Mouse (Mus musculus) ovary, postnatal 10 days (tissue): ENCODE data around the gene Mroh2a.

Experiments used
- DNase-seq: peaks from one replicate; pipeline ENCODE4 v3.0.0; 2022; ENCODE audit warnings: low spot score

Mroh2a gene

GRCm38 (mm10) chr1:88226670-88227379 is at the start of gene Mroh2a:
TSS of gene Mroh2a (plus strand) at chr1:88226986.
- no peak for DNase-seq

GRCm38 (mm10) chr1:88179657-88180056 is 47.1 kb upstream of the Mroh2a start:
- no peak for DNase-seq

- no peak for DNase-seq
These were observed 40.4 kb upstream of the Mroh2a start for GRCm38 (mm10) chr1:88186325-88186935.

- no peak for DNase-seq
These were observed 34.6 kb upstream of the Mroh2a start for GRCm38 (mm10) chr1:88192136-88192535.

GRCm38 (mm10) chr1:88195687-88196086 is 31.1 kb upstream of the Mroh2a start:
- no peak for DNase-seq

- DNase-seq: no peak
These were observed 29.3 kb upstream of the Mroh2a start for GRCm38 (mm10) chr1:88197443-88197842.

GRCm38 (mm10) chr1:88199996-88200395 is 26.8 kb upstream of the Mroh2a start:
- DNase-seq: no peak

GRCm38 (mm10) chr1:88200456-88200855 is 26.3 kb upstream of the Mroh2a start, which contains the start of gene Ugt1a2:
TSS of gene Ugt1a2 (plus strand) at chr1:88200601.
- DNase-seq: no peak

GRCm38 (mm10) chr1:88205294-88205922 is 21.4 kb upstream of the Mroh2a start, which contains the start of gene Dnajb3:
TSS of gene Dnajb3 (minus strand) at chr1:88205782.
- no peak for DNase-seq

- no peak for DNase-seq
These were observed 19.8 kb upstream of the Mroh2a start for GRCm38 (mm10) chr1:88206843-88207479.

GRCm38 (mm10) chr1:88211812-88212211 is 15.0 kb upstream of the Mroh2a start, which contains the start of gene Ugt1a1:
TSS of gene Ugt1a1 (plus strand) at chr1:88211959.
- DNase-seq: no peak

GRCm38 (mm10) chr1:88212341-88213045 is 14.3 kb upstream of the Mroh2a start:
- DNase-seq: no peak

- DNase-seq: no peak
These were observed 13.7 kb upstream of the Mroh2a start for GRCm38 (mm10) chr1:88213061-88213460.

- DNase-seq: no peak
These were observed 12.9 kb upstream of the Mroh2a start for GRCm38 (mm10) chr1:88213766-88214461.

GRCm38 (mm10) chr1:88214462-88214952 is 12.3 kb upstream of the Mroh2a start:
- no peak for DNase-seq

GRCm38 (mm10) chr1:88215466-88216380 is 11.1 kb upstream of the Mroh2a start:
- DNase-seq: no peak

- no peak for DNase-seq
These were observed 10.2 kb upstream of the Mroh2a start for GRCm38 (mm10) chr1:88216551-88216950.

GRCm38 (mm10) chr1:88217144-88217543 is 9.6 kb upstream of the Mroh2a start:
- no peak for DNase-seq

GRCm38 (mm10) chr1:88217576-88217975 is 9.2 kb upstream of the Mroh2a start:
- DNase-seq: no peak

GRCm38 (mm10) chr1:88218051-88218450 is 8.7 kb upstream of the Mroh2a start:
- no peak for DNase-seq
